Mouse (Mus musculus): ENCODE measurements around the gene Smoc2. TPM values are rescaled to one million over a fixed set of nuclear protein-coding genes. Genes with fewer than 3 reads are reported as not detected.

The Smoc2 gene
- polyA plus RNA-seq, 1 experiment from 2014 or later = 40.0 TPM

DNA sequence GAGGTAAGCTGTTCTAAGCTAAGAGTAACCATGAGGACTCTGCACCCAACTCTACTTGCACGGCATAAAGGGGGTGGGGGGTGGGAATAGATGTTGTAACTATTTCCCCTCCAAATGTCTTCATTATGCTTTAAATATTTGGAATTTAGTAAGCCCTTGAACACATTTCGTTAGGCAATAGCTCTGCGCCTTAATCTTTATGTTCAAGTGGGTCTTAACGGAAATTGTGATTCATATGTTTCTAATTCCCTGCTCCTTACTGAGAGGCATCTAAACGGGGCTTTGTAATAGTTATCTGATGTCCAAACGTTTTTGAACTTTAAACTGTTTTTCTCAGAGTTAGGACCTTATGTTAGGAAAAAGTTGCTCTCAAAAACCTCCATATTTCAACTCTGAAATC, 147.2 kb downstream of the Smoc2 start:
- WGBS (ENCODE audit: insufficient replicate concordance) = 58% methylated on average over 6 of the region's 6 CpGs
- no peak for ATAC-seq
- H3K9me3 ChIP-seq (ENCODE audit: low read length) = no peaks in the 10 kb centered on the region
- TF ChIP-seq EP300 (IDR thresholded peaks at IDR 0.05; ENCODE audit: low read depth) (no peak), CTCF (IDR thresholded peaks at IDR 0.05; ENCODE audit: low read depth) (no peak)
- H3K4me1 ChIP-seq (ENCODE audit: insufficient read depth) = no peaks in the 10 kb centered on the region
- DNase-seq = no peak
- no peak overlapping the region for H3K4me3 ChIP-seq (ENCODE audit: low read depth, low read length)
- no peaks in the 10 kb centered on the region for H3K27me3 ChIP-seq (ENCODE audit: insufficient read depth, low read length)
- no peak overlapping the region for H3K27ac ChIP-seq (ENCODE audit: low read depth)
- no peak overlapping the region for H3K4me2 ChIP-seq (ENCODE audit: low read depth, low read length)
- no peak overlapping the region for H3K9ac ChIP-seq (replicated peaks)
- H3K36me3 ChIP-seq (replicated peaks; ENCODE audit: insufficient read depth, low read length) = no peaks in the 10 kb centered on the region

DNA sequence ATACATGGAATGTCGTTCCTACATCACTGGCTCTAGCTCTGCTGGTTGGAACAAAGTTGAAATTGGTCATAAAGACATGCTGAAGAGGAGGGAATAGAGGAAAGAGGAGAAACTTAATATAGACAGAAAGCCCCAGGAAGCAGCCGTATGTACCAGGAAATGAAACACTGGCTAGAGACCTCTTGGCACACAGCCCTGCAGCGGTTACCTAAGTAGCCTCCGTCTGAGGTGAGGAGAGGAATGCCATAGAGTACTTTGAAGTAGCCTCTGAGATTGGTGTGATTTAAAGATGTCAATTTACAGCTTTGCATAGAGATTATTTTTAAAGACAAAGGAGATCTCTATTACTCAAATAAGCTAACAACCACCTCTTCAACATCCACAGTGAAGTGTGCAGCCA, 155.4 kb downstream of the Smoc2 start:
- H3K9ac ChIP-seq (replicated peaks) = no peak overlapping the region
- no peak overlapping the region for H3K4me2 ChIP-seq (ENCODE audit: low read depth, low read length)
- H3K27me3 ChIP-seq (ENCODE audit: insufficient read depth, low read length) = no peaks in the 10 kb centered on the region
- no peaks in the 10 kb centered on the region for H3K36me3 ChIP-seq (replicated peaks; ENCODE audit: insufficient read depth, low read length)
- WGBS (ENCODE audit: insufficient replicate concordance) = 60% methylated on average over 4 of the region's 4 CpGs
- H3K27ac ChIP-seq (ENCODE audit: low read depth) = no peak overlapping the region
- no peaks in the 10 kb centered on the region for H3K4me1 ChIP-seq (ENCODE audit: insufficient read depth)
- no peak for TF ChIP-seq EP300 (IDR thresholded peaks at IDR 0.05; ENCODE audit: low read depth)
- TF ChIP-seq CTCF (IDR thresholded peaks at IDR 0.05; ENCODE audit: low read depth) = no peak
- no peak for ATAC-seq
- no peaks in the 10 kb centered on the region for H3K9me3 ChIP-seq (ENCODE audit: low read length)
- no peak overlapping the region for H3K4me3 ChIP-seq (ENCODE audit: low read depth, low read length)
- no peak for DNase-seq

DNA sequence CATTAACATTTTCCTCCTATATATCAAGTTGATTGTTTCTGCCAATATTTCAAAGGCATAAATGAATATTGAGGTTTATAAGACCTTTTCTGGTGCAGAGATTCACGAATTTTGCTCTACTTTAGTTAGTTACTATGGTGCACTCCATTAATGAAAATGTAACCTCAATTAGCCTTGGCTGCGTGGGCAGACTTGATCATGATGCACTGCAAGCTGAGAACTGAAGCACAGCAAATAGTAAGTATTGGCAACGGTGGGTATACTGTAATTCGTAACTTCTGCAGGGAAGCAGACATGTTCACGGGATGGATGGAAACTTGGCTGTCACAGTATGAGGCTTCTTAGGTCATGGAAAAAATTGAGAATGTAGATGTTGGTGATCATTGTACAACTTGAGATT, 166.3 kb downstream of the Smoc2 start:
- H3K4me3 ChIP-seq (ENCODE audit: low read depth, low read length) = no peak overlapping the region
- ATAC-seq = no peak
- WGBS (ENCODE audit: insufficient replicate concordance) = 75% methylated on average over 5 of the region's 5 CpGs
- H3K27me3 ChIP-seq (ENCODE audit: insufficient read depth, low read length) = no peaks in the 10 kb centered on the region
- no peaks in the 10 kb centered on the region for H3K9me3 ChIP-seq (ENCODE audit: low read length)
- H3K4me2 ChIP-seq (ENCODE audit: low read depth, low read length) = no peak overlapping the region
- no peaks in the 10 kb centered on the region for H3K36me3 ChIP-seq (replicated peaks; ENCODE audit: insufficient read depth, low read length)
- H3K4me1 ChIP-seq (ENCODE audit: insufficient read depth) = no peaks in the 10 kb centered on the region
- TF ChIP-seq CTCF (IDR thresholded peaks at IDR 0.05; ENCODE audit: low read depth) (no peak), EP300 (IDR thresholded peaks at IDR 0.05; ENCODE audit: low read depth) (no peak)
- no peak overlapping the region for H3K9ac ChIP-seq (replicated peaks)
- no peak for DNase-seq
- no peak overlapping the region for H3K27ac ChIP-seq (ENCODE audit: low read depth)

DNA sequence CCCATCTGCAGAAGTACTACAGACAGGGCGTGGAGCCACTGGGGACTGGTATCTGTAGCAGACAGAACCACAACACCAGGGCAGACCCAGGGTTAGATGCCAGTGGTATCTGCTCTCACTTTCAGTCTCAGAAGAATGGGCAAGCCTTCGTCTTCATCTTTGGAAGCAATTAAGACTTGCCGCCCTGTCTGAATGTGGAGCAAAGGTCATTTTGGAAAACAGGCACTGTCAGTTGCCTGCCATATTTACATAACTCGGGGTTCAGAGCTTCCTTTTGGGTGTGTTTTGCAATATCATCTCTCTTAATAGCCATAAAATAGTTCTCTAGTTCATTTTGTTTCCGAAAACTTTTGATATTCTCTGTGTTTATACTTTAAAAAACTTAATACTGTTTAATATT, 168.0 kb downstream of the Smoc2 start:
- Histone ChIP-seq H3K4me3 (ENCODE audit: low read depth, low read length) (no peak overlapping the region), H3K36me3 (replicated peaks; ENCODE audit: insufficient read depth, low read length) (no peaks in the 10 kb centered on the region), H3K9me3 (ENCODE audit: low read length) (no peaks in the 10 kb centered on the region), H3K4me1 (ENCODE audit: insufficient read depth) (no peaks in the 10 kb centered on the region), H3K27me3 (ENCODE audit: insufficient read depth, low read length) (no peaks in the 10 kb centered on the region), H3K9ac (replicated peaks) (no peak overlapping the region), H3K4me2 (ENCODE audit: low read depth, low read length) (no peak overlapping the region), H3K27ac (ENCODE audit: low read depth) (no peak overlapping the region)
- no peak for ATAC-seq
- 63% methylated on average over 5 of the region's 5 CpGs for WGBS (ENCODE audit: insufficient replicate concordance)
- TF ChIP-seq CTCF (IDR thresholded peaks at IDR 0.05; ENCODE audit: low read depth) = no peak
- no peak for DNase-seq

Other genes with a start within 250 kb of the Smoc2 start
- not detected in 2 replicates for gene Gm7358, start 220.0 kb upstream of the Smoc2 start, polyA plus RNA-seq (2015; fragmentation: Nextera tagmentation; extraction: Ambion mirVana)
- gene Dact2, start 75.2 kb upstream of the Smoc2 start, polyA plus RNA-seq (2015; fragmentation: Nextera tagmentation; extraction: Ambion mirVana) = 2.4 and 3.4 TPM in 2 replicates